Mouse (Mus musculus): ENCODE results near the gene Gm13276. TPM values are rescaled to one million over a fixed set of nuclear protein-coding genes. Genes with fewer than 3 reads are reported as not detected.
"Not testable (repeated sequence)": the region's sequence is repeated elsewhere in the genome, so short reads cannot be mapped to it uniquely, and the experiment has no call there.

Gm13276 gene
- polyA plus RNA-seq, 1 experiment from 2014 or later = not detected

DNA sequence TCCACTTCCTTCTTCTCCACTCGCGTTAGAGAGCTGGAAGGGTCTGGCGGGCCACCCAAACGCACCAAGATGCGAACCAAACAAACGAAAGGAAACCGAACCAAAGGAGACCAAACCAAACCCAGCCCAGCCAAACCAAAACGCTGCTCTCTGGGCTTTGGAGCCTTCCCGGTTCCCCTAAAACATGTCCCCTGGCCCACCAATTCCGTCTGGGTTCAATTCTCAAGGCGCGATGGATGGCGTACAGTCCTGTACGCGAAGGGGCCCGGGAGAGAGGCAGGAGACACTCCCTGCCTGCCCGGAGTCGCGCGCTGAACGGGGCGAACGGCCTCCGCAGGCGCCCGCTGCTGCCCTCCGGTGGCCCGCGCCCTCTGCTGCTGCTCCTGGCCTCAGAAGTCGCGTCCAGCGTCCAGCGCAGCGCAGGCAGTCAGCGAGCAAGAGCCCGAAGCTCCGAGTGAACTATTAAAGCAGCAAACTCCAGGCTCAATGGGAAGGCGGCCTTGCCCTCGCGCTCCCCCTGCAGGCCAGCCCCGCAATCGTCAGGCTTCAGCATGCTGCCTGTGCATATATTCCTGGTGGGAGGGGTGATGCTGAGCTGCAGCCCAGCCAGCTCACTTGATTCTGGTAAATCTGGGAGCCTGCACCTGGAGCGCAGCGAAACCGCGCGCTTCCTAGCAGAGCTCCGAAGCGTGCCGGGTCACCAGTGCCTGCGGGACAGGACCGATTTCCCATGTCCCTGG is 8.6 kb downstream of the Gm13276 start, which contains the start of gene Gm13275:
Gm13275 (plus strand) TSS at position 552 of the 740 bp plus-strand sequence.
- H3K27me3 ChIP-seq (ENCODE audit: low read depth, poor library complexity, severe bottlenecking); DNase-seq (ENCODE audit: low spot score); H3K4me1 ChIP-seq; H3K9me3 ChIP-seq (replicated peaks); H3K4me3 ChIP-seq; H3K27ac ChIP-seq (replicated peaks); H3K36me3 ChIP-seq: not testable (repeated sequence)
- 0% methylated on average over 19 of the region's 52 CpGs for whole genome bisulfite sequencing

DNA sequence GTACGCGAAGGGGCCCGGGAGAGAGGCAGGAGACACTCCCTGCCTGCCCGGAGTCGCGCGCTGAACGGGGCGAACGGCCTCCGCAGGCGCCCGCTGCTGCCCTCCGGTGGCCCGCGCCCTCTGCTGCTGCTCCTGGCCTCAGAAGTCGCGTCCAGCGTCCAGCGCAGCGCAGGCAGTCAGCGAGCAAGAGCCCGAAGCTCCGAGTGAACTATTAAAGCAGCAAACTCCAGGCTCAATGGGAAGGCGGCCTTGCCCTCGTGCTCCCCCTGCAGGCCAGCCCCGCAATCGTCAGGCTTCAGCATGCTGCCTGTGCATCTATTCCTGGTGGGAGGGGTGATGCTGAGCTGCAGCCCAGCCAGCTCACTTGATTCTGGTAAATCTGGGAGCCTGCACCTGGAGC is 11.6 kb downstream of the Gm13276 start, which contains the start of gene Gm13279:
Gm13279 (plus strand) TSS at position 301 of the 400 bp plus-strand sequence.
- H3K36me3 ChIP-seq; DNase-seq (ENCODE audit: low spot score); H3K27me3 ChIP-seq (ENCODE audit: low read depth, poor library complexity, severe bottlenecking); H3K4me1 ChIP-seq; H3K4me3 ChIP-seq; H3K27ac ChIP-seq (replicated peaks); H3K9me3 ChIP-seq (replicated peaks): not testable (repeated sequence)
- no CpG with 5 or more reads among the region's 28 CpGs for WGBS

DNA sequence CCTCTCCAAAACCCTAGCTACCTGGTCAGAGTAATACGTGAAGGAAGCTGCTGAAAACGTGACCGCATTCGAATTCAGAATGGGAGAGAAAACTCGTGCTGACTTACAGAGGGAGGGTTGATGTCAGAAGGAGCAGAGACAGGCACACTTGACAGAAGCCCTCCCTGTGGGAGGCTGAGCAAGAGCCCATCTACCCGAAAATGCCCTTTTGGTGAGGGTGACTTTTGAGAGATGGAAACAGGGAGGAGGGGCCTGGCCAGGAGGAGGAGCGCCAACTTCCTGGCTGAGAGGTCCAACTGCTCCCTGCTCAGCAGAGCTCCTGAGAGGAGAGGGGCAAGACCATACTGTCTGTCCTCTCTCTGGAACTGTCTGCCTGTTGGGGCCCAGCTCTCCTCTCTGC is 13.9 kb downstream of the Gm13276 start, which contains the start of gene Gm13285:
Gm13285 (plus strand) TSS at position 301 of the 400 bp plus-strand sequence.
- H3K4me3 ChIP-seq, H3K4me1 ChIP-seq: not testable (repeated sequence)
- WGBS = 12% methylated on average over 5 of the region's 7 CpGs

DNA sequence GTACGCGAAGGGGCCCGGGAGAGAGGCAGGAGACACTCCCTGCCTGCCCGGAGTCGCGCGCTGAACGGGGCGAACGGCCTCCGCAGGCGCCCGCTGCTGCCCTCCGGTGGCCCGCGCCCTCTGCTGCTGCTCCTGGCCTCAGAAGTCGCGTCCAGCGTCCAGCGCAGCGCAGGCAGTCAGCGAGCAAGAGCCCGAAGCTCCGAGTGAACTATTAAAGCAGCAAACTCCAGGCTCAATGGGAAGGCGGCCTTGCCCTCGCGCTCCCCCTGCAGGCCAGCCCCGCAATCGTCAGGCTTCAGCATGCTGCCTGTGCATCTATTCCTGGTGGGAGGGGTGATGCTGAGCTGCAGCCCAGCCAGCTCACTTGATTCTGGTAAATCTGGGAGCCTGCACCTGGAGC is 17.4 kb downstream of the Gm13276 start, which contains the start of gene Gm13287:
Gm13287 (plus strand) TSS at position 301 of the 400 bp plus-strand sequence.
- not testable (repeated sequence) for H3K4me1 ChIP-seq; H3K27ac ChIP-seq (replicated peaks); H3K9me3 ChIP-seq (replicated peaks); DNase-seq (ENCODE audit: low spot score); H3K36me3 ChIP-seq; H3K4me3 ChIP-seq
- no CpG with 5 or more reads among the region's 29 CpGs for WGBS
- peaks cover 16% of the 10 kb centered on the region for H3K27me3 ChIP-seq (ENCODE audit: low read depth, poor library complexity, severe bottlenecking)

More for the DNA sequence above, 13.9 kb downstream of the Gm13276 start, which contains the start of gene Gm13285:
- H3K9me3 ChIP-seq (replicated peaks); H3K27ac ChIP-seq (replicated peaks); H3K36me3 ChIP-seq; DNase-seq (ENCODE audit: low spot score); H3K27me3 ChIP-seq (ENCODE audit: low read depth, poor library complexity, severe bottlenecking): not testable (repeated sequence)

DNA sequence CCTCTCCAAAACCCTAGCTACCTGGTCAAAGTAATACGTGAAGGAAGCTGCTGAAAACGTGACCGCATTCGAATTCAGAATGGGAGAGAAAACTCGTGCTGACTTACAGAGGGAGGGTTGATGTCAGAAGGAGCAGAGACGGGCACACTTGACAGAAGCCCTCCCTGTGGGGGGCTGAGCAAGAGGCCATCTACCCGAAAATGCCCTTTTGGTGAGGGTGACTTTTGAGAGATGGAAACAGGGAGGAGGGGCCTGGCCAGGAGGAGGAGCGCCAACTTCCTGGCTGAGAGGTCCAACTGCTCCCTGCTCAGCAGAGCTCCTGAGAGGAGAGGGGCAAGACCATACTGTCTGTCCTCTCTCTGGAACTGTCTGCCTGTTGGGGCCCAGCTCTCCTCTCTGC is 19.7 kb downstream of the Gm13276 start, which contains the start of gene Gm13288:
Gm13288 (plus strand) TSS at position 301 of the 400 bp plus-strand sequence.
- H3K4me3 ChIP-seq = not testable (repeated sequence)

DNA sequence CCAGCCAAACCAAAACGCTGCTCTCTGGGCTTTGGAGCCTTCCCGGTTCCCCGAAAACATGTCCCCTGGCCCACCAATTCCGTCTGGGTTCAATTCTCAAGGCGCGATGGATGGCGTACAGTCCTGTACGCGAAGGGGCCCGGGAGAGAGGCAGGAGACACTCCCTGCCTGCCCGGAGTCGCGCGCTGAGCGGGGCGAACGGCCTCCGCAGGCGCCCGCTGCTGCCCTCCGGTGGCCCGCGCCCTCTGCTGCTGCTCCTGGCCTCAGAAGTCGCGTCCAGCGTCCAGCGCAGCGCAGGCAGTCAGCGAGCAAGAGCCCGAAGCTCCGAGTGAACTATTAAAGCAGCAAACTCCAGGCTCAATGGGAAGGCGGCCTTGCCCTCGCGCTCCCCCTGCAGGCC is 20.3 kb downstream of the Gm13276 start:
- H3K4me3 ChIP-seq; H3K9me3 ChIP-seq (replicated peaks); H3K36me3 ChIP-seq; H3K4me1 ChIP-seq; DNase-seq (ENCODE audit: low spot score); H3K27ac ChIP-seq (replicated peaks): not testable (repeated sequence)
- H3K27me3 ChIP-seq (ENCODE audit: low read depth, poor library complexity, severe bottlenecking) = peaks cover 16% of the 10 kb centered on the region
- WGBS = 0% methylated on average over 8 of the region's 34 CpGs

More for the DNA sequence above, 19.7 kb downstream of the Gm13276 start, which contains the start of gene Gm13288:
- WGBS = no CpG with 5 or more reads among the region's 8 CpGs
- H3K9me3 ChIP-seq (replicated peaks); H3K4me1 ChIP-seq; H3K36me3 ChIP-seq; H3K27ac ChIP-seq (replicated peaks); DNase-seq (ENCODE audit: low spot score): not testable (repeated sequence)
- H3K27me3 ChIP-seq (ENCODE audit: low read depth, poor library complexity, severe bottlenecking) = peaks cover 16% of the 10 kb centered on the region

DNA sequence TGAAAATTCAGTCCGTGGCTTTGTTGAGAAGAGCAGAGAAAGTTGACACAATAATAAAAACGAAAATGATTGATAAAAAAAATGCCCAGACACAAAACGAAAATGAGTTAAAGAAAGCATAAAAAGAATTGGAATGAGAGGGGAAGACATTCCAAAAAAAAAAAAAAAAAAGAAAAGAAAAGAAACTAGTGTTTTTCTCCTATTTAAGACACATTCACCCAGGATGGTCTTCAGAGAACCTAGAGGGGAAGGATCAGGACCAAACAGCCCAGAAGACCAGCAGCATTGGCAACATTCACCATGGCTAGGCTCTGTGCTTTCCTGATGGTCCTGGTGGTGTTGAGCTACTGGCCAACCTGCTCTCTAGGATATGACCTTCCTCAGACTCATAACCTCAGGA is 30.4 kb downstream of the Gm13276 start, which contains the start of gene Ifna7:
Ifna7 (plus strand) TSS at position 301 of the 400 bp plus-strand sequence.
- Histone ChIP-seq H3K27me3 (ENCODE audit: low read depth, poor library complexity, severe bottlenecking) (no peaks in the 10 kb centered on the region), H3K4me3 (no peak within 1 kb of the TSS), H3K4me1 (no peaks in the 10 kb centered on the region), H3K27ac (replicated peaks) (no peak within 1 kb of the TSS), H3K36me3 (no peaks in the 10 kb centered on the region), H3K9me3 (replicated peaks) (no peaks in the 10 kb centered on the region)
- WGBS = 64% methylated on average over 3 of the region's 3 CpGs
- DNase-seq (ENCODE audit: low spot score) = no peak

DNA sequence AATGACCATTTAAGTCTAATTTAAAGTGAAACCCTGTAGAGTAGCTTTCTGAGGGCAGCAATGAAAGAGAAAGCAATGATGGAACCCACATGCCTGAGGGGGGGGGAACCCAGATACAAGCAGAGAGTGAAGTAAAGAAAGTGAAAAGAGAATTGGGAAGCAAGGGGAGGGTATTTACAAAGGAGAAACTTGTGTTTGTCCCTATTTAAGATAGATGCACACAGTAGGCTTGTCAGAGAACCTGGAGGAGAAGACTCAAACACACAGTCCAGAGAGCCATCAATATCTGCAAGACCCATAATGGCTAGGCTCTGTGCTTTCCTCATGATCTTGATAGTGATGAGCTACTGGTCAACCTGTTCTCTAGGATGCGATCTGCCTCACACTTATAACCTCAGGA is 34.1 kb downstream of the Gm13276 start, which contains the start of gene Ifna11:
Ifna11 (plus strand) TSS at position 301 of the 400 bp plus-strand sequence.
- Histone ChIP-seq H3K27me3 (ENCODE audit: low read depth, poor library complexity, severe bottlenecking) (no peaks in the 10 kb centered on the region), H3K4me1 (no peaks in the 10 kb centered on the region), H3K27ac (replicated peaks) (no peak within 1 kb of the TSS), H3K9me3 (replicated peaks) (no peaks in the 10 kb centered on the region), H3K4me3 (no peak within 1 kb of the TSS), H3K36me3 (no peaks in the 10 kb centered on the region)
- DNase-seq (ENCODE audit: low spot score) = no peak
- 86% methylated on average over 1 of the region's 1 CpGs for WGBS

DNA sequence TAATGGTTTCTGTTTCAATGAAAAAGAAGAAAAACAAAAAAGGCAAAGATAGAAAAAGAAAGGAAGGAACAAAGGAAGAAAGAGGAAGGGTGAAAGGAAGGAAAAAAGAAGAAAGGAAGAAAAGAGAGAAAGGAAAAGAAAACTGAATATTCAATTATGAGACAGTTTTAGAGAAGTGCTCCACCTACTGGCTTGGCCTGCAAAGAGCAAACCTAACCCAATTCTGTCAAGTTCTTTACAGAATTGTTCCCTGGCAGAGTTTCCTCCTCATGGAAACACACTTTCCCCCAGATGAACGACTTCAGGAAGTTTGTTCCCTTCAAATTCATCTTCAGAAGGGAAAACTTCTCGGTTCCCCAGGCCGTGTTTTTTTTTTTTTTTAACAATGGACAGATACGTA is 37.5 kb downstream of the Gm13276 start:
- WGBS = 29% methylated on average over 4 of the region's 4 CpGs
- no peaks in the 10 kb centered on the region for H3K4me1 ChIP-seq
- no peak for DNase-seq (ENCODE audit: low spot score)
- H3K4me3 ChIP-seq = no peak overlapping the region
- H3K27ac ChIP-seq (replicated peaks) = no peak overlapping the region
- no peaks in the 10 kb centered on the region for H3K27me3 ChIP-seq (ENCODE audit: low read depth, poor library complexity, severe bottlenecking)
- H3K9me3 ChIP-seq (replicated peaks) = no peaks in the 10 kb centered on the region
- H3K36me3 ChIP-seq = no peaks in the 10 kb centered on the region

DNA sequence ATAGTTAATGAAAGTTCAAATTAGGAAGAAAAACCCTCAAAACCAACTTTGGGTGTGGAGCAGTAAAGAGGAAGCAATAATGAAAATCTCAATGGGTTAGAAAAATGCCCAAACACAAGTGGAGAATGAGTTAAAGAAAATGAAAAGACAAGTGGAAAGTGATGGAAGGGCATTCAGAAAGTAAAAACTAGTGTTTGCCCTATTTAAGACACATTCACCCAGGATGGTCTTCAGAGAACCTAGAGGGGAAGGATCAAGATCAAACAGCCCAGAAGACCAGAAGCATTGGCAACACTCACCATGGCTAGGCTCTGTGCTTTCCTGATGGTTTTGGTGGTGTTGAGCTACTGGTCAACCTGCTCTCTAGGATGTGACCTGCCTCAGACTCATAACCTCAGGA is 41.6 kb downstream of the Gm13276 start, which contains the start of gene Ifna6:
Ifna6 (plus strand) TSS at position 301 of the 400 bp plus-strand sequence.
- not testable (repeated sequence) for H3K9me3 ChIP-seq (replicated peaks)

DNA sequence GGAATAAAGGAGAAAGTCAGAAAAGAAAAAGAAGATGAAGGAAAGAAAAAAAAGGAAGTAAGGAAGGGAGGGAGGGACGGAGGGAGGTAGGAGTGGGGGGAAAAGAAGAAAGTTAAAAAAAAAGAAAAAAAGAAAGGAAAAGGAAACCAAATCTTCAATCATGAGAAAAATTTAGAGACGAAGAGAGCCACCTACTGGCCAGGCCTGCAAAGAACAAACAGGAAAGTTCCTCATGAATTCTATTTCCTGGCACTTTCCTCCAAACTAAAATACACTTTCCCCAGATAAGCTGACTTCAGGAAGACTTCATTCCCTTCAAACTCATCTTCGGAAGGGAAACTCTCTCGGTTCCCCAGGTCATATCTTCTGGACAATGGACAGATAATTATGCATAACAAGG is 45.0 kb downstream of the Gm13276 start:
- Histone ChIP-seq H3K4me1 (no peaks in the 10 kb centered on the region), H3K36me3 (no peaks in the 10 kb centered on the region), H3K9me3 (replicated peaks) (no peaks in the 10 kb centered on the region), H3K4me3 (no peak overlapping the region), H3K27ac (replicated peaks) (no peak overlapping the region), H3K27me3 (ENCODE audit: low read depth, poor library complexity, severe bottlenecking) (no peaks in the 10 kb centered on the region)
- no peak for DNase-seq (ENCODE audit: low spot score)
- 31% methylated on average over 4 of the region's 4 CpGs for WGBS

More for the DNA sequence above, 41.6 kb downstream of the Gm13276 start, which contains the start of gene Ifna6:
- not testable (repeated sequence) for DNase-seq (ENCODE audit: low spot score); H3K36me3 ChIP-seq; H3K4me1 ChIP-seq; H3K27ac ChIP-seq (replicated peaks); H3K27me3 ChIP-seq (ENCODE audit: low read depth, poor library complexity, severe bottlenecking); H3K4me3 ChIP-seq

DNA sequence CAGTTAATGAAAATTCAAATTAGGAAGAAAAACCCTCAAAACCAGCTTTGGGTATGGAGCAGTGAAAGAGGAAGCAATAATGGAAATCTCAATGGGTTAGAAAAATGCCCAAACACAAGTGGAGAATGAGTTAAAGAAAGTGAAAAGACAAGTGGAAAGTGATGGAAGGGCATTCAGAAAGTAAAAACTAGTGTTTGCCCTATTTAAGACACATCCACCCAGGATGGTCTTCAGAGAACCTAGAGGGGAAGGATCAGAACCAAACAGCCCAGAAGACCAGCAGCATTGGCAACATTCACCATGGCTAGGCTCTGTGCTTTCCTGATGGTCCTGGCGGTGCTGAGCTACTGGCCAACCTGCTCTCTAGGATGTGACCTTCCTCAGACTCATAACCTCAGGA is 49.7 kb downstream of the Gm13276 start, which contains the start of gene Ifna5:
Ifna5 (plus strand) TSS at position 301 of the 400 bp plus-strand sequence.
- not testable (repeated sequence) for H3K9me3 ChIP-seq (replicated peaks); H3K4me3 ChIP-seq; DNase-seq (ENCODE audit: low spot score); H3K27ac ChIP-seq (replicated peaks); H3K36me3 ChIP-seq; H3K27me3 ChIP-seq (ENCODE audit: low read depth, poor library complexity, severe bottlenecking); H3K4me1 ChIP-seq
- 70% methylated on average over 1 of the region's 1 CpGs for WGBS

Data from midbrain, embryonic 10.5 days (tissue).